Comparison of ENCODE assay signal across 25 mouse cellular contexts in the genomic region with DNA sequence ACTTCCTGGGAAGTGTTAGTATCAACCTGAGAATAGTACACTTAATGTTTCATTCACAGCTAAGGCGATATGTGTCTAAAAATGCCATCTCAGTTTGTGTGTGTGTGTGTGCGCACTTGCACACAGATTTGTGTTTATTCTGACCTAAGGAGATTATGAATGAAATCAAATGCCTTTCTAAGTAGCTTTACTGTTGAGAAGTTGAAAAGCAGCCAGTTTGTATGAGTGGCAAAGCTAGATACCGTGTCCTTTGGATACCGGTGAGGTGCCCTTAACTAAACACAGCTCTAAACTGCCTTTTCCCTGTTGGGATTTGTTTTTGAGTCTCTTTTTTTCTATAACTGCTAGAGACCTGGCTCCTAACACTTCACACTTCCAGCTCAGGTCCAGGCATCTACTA. TPM values are rescaled to one million over a fixed set of nuclear protein-coding genes. Genes with fewer than 3 reads are reported as not detected.
DNase-seq lines count a peak whose midpoint lies in the region; ATAC-seq and TF ChIP-seq lines count a peak whose summit lies in the region.
"Had no signal": no experiment of that assay in that cellular context is flagged by ENCODE, and none has a peak within 500 bp of the region (broad histone marks: within the 10 kb centered on the region; RNA-seq: fewer than 3 reads in every experiment).

No protein-coding gene starts in this region.

- TF ChIP-seq CTCF in lung, postnatal 0 days (IDR thresholded peaks at IDR 0.05), result no peak

- H3K9ac ChIP-seq in heart, embryonic 15.5 days, result no peak overlapping the region
- no peak overlapping the region for H3K9ac ChIP-seq in lung, postnatal 0 days (replicated peaks; ENCODE audit: low read depth)
- H3K9ac ChIP-seq: liver, embryonic 15.5 days; midbrain, embryonic 12.5 days; neural tube, embryonic 12.5 days had no signal

- H3K27ac ChIP-seq in heart, embryonic 15.5 days, result peak overlapping the region; percentile 49; the same call in 1 of the 2 replicates
- H3K27ac ChIP-seq in lung, postnatal 0 days (ENCODE audit: low read length), result no peak overlapping the region
- H3K27ac ChIP-seq: forebrain, embryonic 10.5 days; hindbrain, embryonic 10.5 days; hindbrain, postnatal 0 days; limb, embryonic 10.5 days; liver, embryonic 15.5 days; midbrain, embryonic 12.5 days; neural tube, embryonic 12.5 days had no signal

- no peak for ATAC-seq in heart, embryonic 15.5 days (replicated peaks; ENCODE audit: insufficient number of reproducible peaks, insufficient read depth, low FRiP score, low read depth)
- peak; percentile 33; the same call in 1 of the 2 replicates for ATAC-seq in lung, postnatal 0 days
- peak; percentile 95 for ATAC-seq in megakaryocyte-erythroid progenitor cell, adult 5-6 weeks (replicated peaks; ENCODE audit: low FRiP score, low TSS enrichment, poor library complexity, severe bottlenecking)
- ATAC-seq: forebrain, embryonic 16.5 days; hindbrain, postnatal 0 days; intestine, embryonic 16.5 days had no signal

- no peak for DNase-seq in heart, postnatal 14 days
- peak; percentile 51 for DNase-seq in lung, postnatal 0 days (ENCODE audit: low spot score)
- DNase-seq in lung, postnatal 14 days, result no peak
- DNase-seq in brain, adult 2 months (ENCODE audit: low read depth, low spot score), result peak; percentile 9
- no peak for DNase-seq in urinary bladder, postnatal 36 days (ENCODE audit: low spot score in 2 of 2)
- no peak for DNase-seq in urinary bladder, postnatal 10 days (ENCODE audit: low spot score)
- DNase-seq: adrenal gland, postnatal 14 days; cerebellum, adult 9-11 months; gastrocnemius, postnatal 10 days; kidney, adult 9 months; kidney, postnatal 14 days; liver; thymus, adult 2 months; thymus, postnatal 4 days had no signal

- no peaks in the 10 kb centered on the region for H3K36me3 ChIP-seq in heart, embryonic 15.5 days
- H3K36me3 ChIP-seq in lung, postnatal 0 days (ENCODE audit: insufficient read depth, low read length), result no peaks in the 10 kb centered on the region
- H3K36me3 ChIP-seq: hindbrain, embryonic 10.5 days; liver, embryonic 15.5 days; midbrain, embryonic 12.5 days; neural tube, embryonic 12.5 days had no signal

- intact Hi-C loops in heart, postnatal 14 days (cut with DNase I), result no loop called here

- no peak overlapping the region for H3K4me3 ChIP-seq in heart, embryonic 15.5 days
- H3K4me3 ChIP-seq in lung, postnatal 0 days (ENCODE audit: low read depth, low read length), result no peak overlapping the region
- H3K4me3 ChIP-seq: forebrain, embryonic 10.5 days; hindbrain, embryonic 10.5 days; limb, embryonic 10.5 days; liver, embryonic 15.5 days; midbrain, embryonic 12.5 days; neural tube, embryonic 12.5 days had no signal

- no peak overlapping the region for H3K4me2 ChIP-seq in heart, embryonic 15.5 days
- no peak overlapping the region for H3K4me2 ChIP-seq in lung, postnatal 0 days (replicated peaks; ENCODE audit: low read depth, low read length)
- H3K4me2 ChIP-seq: liver, embryonic 15.5 days; midbrain, embryonic 12.5 days; neural tube, embryonic 12.5 days had no signal

- WGBS in heart, embryonic 15.5 days, result 38% methylated on average over 4 of the region's 4 CpGs
- 50% methylated on average over 4 of the region's 4 CpGs for WGBS in lung, postnatal 0 days

- peaks cover 10% of the 10 kb centered on the region for H3K4me1 ChIP-seq in heart, embryonic 15.5 days (replicated peaks)
- H3K4me1 ChIP-seq in lung, postnatal 0 days (ENCODE audit: insufficient read depth, low read depth, low read length), result no peaks in the 10 kb centered on the region
- H3K4me1 ChIP-seq: limb, embryonic 10.5 days; liver, embryonic 15.5 days; midbrain, embryonic 12.5 days; neural tube, embryonic 12.5 days had no signal

- H3K27me3 ChIP-seq in heart, embryonic 15.5 days, result no peaks in the 10 kb centered on the region
- H3K27me3 ChIP-seq in lung, postnatal 0 days (replicated peaks; ENCODE audit: insufficient read depth, low read length), result no peaks in the 10 kb centered on the region
- H3K27me3 ChIP-seq: liver, embryonic 15.5 days; midbrain, embryonic 12.5 days; neural tube, embryonic 12.5 days had no signal

- no peak for TF ChIP-seq EP300 in lung, postnatal 0 days (IDR thresholded peaks at IDR 0.05)

- no peaks in the 10 kb centered on the region for H3K9me3 ChIP-seq in heart, embryonic 15.5 days (replicated peaks)
- H3K9me3 ChIP-seq in lung, postnatal 0 days (ENCODE audit: low read length), result no peaks in the 10 kb centered on the region
- H3K9me3 ChIP-seq: limb, embryonic 10.5 days; liver, embryonic 15.5 days; midbrain, embryonic 12.5 days; neural tube, embryonic 12.5 days had no signal

RNA-seq across cellular contexts. Expression of a gene that starts 34.8 kb away (rescaled TPM):
- polyA plus RNA-seq in heart, embryonic 15.5 days (2015; fragmentation: Nextera tagmentation; extraction: Ambion mirVana), result 7.6 and 9.5 TPM in 2 replicates
- 10 to 100 TPM; 20.9 to 23.8 TPM for total RNA-seq in heart, postnatal 14 days (2021)
- polyA plus RNA-seq in lung, postnatal 0 days (2015; fragmentation: Nextera tagmentation; extraction: Ambion mirVana), result 12.9 and 13.5 TPM in 2 replicates
- total RNA-seq in megakaryocyte-erythroid progenitor cell, adult 5-6 weeks (2014; fragmentation: Nextera tagmentation), result 34.7 and 37.4 TPM in 2 replicates
- 21.9 and 25.6 TPM in 2 replicates for total RNA-seq in megakaryocyte-erythroid progenitor cell, adult 5-6 weeks (2017)

Comparison
In these comparisons a context has a peak if more than half of its experiments do, and no peak if none do; other contexts are left out.
1. DNase-seq: peak in lung, postnatal 0 days (single experiment) and brain, adult 2 months (single experiment); none in heart, postnatal 14 days (0 of 2), lung, postnatal 14 days (single experiment), urinary bladder, postnatal 36 days (0 of 2) and urinary bladder, postnatal 10 days (single experiment).